Mouse (Mus musculus): Measurements from ENCODE around the gene Gm3238.
"Not testable (repeated sequence)": the region's sequence is repeated elsewhere in the genome, so short reads cannot be mapped to it uniquely, and the experiment has no call there.

The Gm3238 gene

GRCm38 (mm10) chr10:77771225-77771624 is at the start of gene Gm3238:
Gm3238 (minus strand) TSS chr10:77771325.
- not testable (repeated sequence) for DNase-seq

- DNase-seq, result no peak
Measured at GRCm38 (mm10) chr10:77819203-77819602, 48.1 kb upstream of the Gm3238 start.

GRCm38 (mm10) chr10:77818523-77818922 is 47.4 kb upstream of the Gm3238 start:
- no peak for DNase-seq

- peak; percentile 37 for DNase-seq
Measured at GRCm38 (mm10) chr10:77815514-77815913, 44.4 kb upstream of the Gm3238 start.

- no peak for DNase-seq
Measured at GRCm38 (mm10) chr10:77814382-77814781, 43.3 kb upstream of the Gm3238 start, which contains the start of gene Gm2696. Gm2696 (plus strand) TSS chr10:77814682.

- DNase-seq, result no peak
Measured at GRCm38 (mm10) chr10:77811743-77812142, 40.6 kb upstream of the Gm3238 start, which contains the start of gene Gm9507. Gm9507 (minus strand) TSS chr10:77811843.

GRCm38 (mm10) chr10:77804095-77804494 is 33.0 kb upstream of the Gm3238 start:
- no peak for DNase-seq

GRCm38 (mm10) chr10:77798921-77799508 is 27.9 kb upstream of the Gm3238 start, which contains the start of gene Gm19668:
Gm19668 (minus strand) TSS chr10:77799133.
- DNase-seq, result no peak

- not testable (repeated sequence) for DNase-seq
Measured at GRCm38 (mm10) chr10:77798164-77798920, 27.2 kb upstream of the Gm3238 start.

- DNase-seq, result no peak
Measured at GRCm38 (mm10) chr10:77797677-77798076, 26.6 kb upstream of the Gm3238 start.

GRCm38 (mm10) chr10:77794976-77795375 is 23.9 kb upstream of the Gm3238 start, which contains the start of gene Gm9639:
Gm9639 (minus strand) TSS chr10:77795076.
- DNase-seq, result no peak

GRCm38 (mm10) chr10:77788621-77789020 is 17.5 kb upstream of the Gm3238 start:
- no peak for DNase-seq

- DNase-seq, result not testable (repeated sequence)
Measured at GRCm38 (mm10) chr10:77787876-77788275, 16.8 kb upstream of the Gm3238 start, which contains the start of gene Gm7137. Gm7137 (minus strand) TSS chr10:77788200.

GRCm38 (mm10) chr10:77783396-77783795 is 12.3 kb upstream of the Gm3238 start:
- DNase-seq, result not testable (repeated sequence)

GRCm38 (mm10) chr10:77782442-77782841 is 11.3 kb upstream of the Gm3238 start, which contains the start of gene Gm3250:
Gm3250 (minus strand) TSS chr10:77782542.
- not testable (repeated sequence) for DNase-seq

GRCm38 (mm10) chr10:77776844-77777243 is 5.7 kb upstream of the Gm3238 start, which contains the start of gene Gm7138:
Gm7138 (minus strand) TSS chr10:77776944.
- DNase-seq, result not testable (repeated sequence)

- not testable (repeated sequence) for DNase-seq
Measured at GRCm38 (mm10) chr10:77772142-77772541, 1.0 kb upstream of the Gm3238 start.

GRCm38 (mm10) chr10:77769727-77770126 is 1.4 kb downstream of the Gm3238 start:
- no peak for DNase-seq

- not testable (repeated sequence) for DNase-seq
Measured at GRCm38 (mm10) chr10:77759582-77759981, 11.5 kb downstream of the Gm3238 start, which contains the start of gene Gm3233. Gm3233 (minus strand) TSS chr10:77759682.

GRCm38 (mm10) chr10:77753448-77753847 is 17.7 kb downstream of the Gm3238 start:
- DNase-seq, result no peak

GRCm38 (mm10) chr10:77752312-77752711 is 18.8 kb downstream of the Gm3238 start:
- DNase-seq, result not testable (repeated sequence)

GRCm38 (mm10) chr10:77751254-77751653 is 19.9 kb downstream of the Gm3238 start, which contains the start of gene Gm9736:
Gm9736 (minus strand) TSS chr10:77751354.
- not testable (repeated sequence) for DNase-seq

- not testable (repeated sequence) for DNase-seq
Measured at GRCm38 (mm10) chr10:77750686-77751085, 20.4 kb downstream of the Gm3238 start.
